Mouse (Mus musculus) heart, postnatal 0 days (tissue): Measurements from ENCODE around the gene Id3. TPM values are rescaled to one million over a fixed set of nuclear protein-coding genes. Genes with fewer than 3 reads are reported as not detected.

ENCODE experiments used
- ATAC-seq: fragments of 200-750 bp; cut with Nextera tagmentation; 2 replicates; pipeline ENCODE4 v1.8.0; 2017; ENCODE audit warnings: low read depth, moderate number of reproducible peaks, moderate library complexity; ENCODE audit not compliant: insufficient read depth
- DNase-seq: peaks from one replicate; pipeline ENCODE4 v3.0.0-alpha.2; 2016; ENCODE audit warnings: low spot score
- H3K27ac ChIP-seq: fragments of 300-500 bp; sonication (generic); 2 replicates; pipeline ENCODE4 v1.5.1; 2014; ENCODE audit warnings: low read depth, mild to moderate bottlenecking
- H3K27me3 ChIP-seq: fragments of 300-500 bp; sonication (generic); 2 replicates; pipeline ENCODE4 v1.6.1; 2014; ENCODE audit warnings: low read length, mixed read lengths; ENCODE audit not compliant: control insufficient read depth, insufficient read depth
- H3K36me3 ChIP-seq: fragments of 300-500 bp; sonication (generic); replicated peaks from 2 replicates; pipeline ENCODE4 v1.6.1; 2014; ENCODE audit warnings: low read length, mixed read lengths; ENCODE audit not compliant: control insufficient read depth, insufficient read depth
- H3K4me1 ChIP-seq: fragments of 300-500 bp; sonication (generic); 2 replicates; pipeline ENCODE4 v1.6.1; 2014; ENCODE audit warnings: antibody characterized with exemption; ENCODE audit not compliant: control insufficient read depth, insufficient read depth
- H3K4me2 ChIP-seq: fragments of 300-500 bp; sonication (generic); 2 replicates; pipeline ENCODE4 v1.6.1; 2014; ENCODE audit warnings: low read depth, mild to moderate bottlenecking, low read length, moderate library complexity
- H3K4me3 ChIP-seq: fragments of 300-500 bp; sonication (generic); 2 replicates; pipeline ENCODE4 v1.5.1; 2014; ENCODE audit warnings: low read depth, low read length
- H3K9ac ChIP-seq: fragments of 300-500 bp; sonication (generic); replicated peaks from 2 replicates; pipeline ENCODE4 v1.6.1; 2014; ENCODE audit warnings: low read depth, low read length, mixed read lengths
- H3K9me3 ChIP-seq: fragments of 300-500 bp; sonication (generic); replicated peaks from 2 replicates; pipeline ENCODE4 v1.6.1; 2016; ENCODE audit warnings: low read length; ENCODE audit not compliant: control insufficient read depth
- CTCF ChIP-seq: IDR thresholded peaks from 2 replicates; pipeline ENCODE4 v1.5.1; 2016; ENCODE audit warnings: antibody characterized with exemption, control low read depth, low read depth
- EP300 ChIP-seq: IDR thresholded peaks from 2 replicates; pipeline ENCODE4 v1.6.1; 2016; ENCODE audit warnings: antibody characterized with exemption, low read depth
- WGBS: fragments of 180-500 bp; shearing (Covaris S2); extraction: QIAGEN DNeasy Blood & Tissue Kit; methylation state at CpG from one replicate; pipeline ENCODE4 v1.1.7; 2014; 5-methylcytosine and 5-hydroxymethylcytosine counted together
- polyA plus RNA-seq: library from polyadenylated mRNA; unstranded; fragments of >200 nt; fragmentation: Nextera tagmentation; extraction: Ambion mirVana; gene quantifications from 2 replicates; pipeline ENCODE4 v1.2.1, GENCODE M21; 2015
- total RNA-seq: library from RNA; depleted of rRNA; stranded (reverse); fragments of >200 nt; gene quantifications from 2 replicates; pipeline ENCODE4 v1.2.3, GENCODE M21; 2014; ENCODE audit warnings: low replicate concordance; rRNA removed

Id3 gene
- total and polyA plus RNA-seq, 2 experiments from 2014 or later = 169 to 259 TPM

DNA sequence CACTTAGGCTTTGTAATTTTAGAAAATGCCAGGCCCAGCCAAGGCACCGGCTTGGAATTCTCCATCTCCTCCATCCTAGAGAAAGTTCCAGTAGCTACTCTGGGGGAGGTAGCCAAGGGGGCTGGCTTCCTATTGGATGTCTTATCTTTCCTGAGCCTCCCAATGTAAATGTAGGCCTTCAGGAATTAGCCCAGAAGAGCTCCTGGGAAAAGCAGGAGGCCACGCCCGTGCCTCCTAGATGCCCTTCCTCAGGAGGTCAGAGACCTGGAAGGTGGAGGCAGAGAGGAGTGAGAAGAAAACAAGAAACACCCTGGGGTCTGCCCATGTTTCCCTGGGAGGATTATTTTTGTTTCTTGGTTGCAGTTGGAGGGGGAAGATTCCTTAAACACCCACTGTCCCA is 50.3 kb downstream of the Id3 start:
- H3K9me3 ChIP-seq = no peaks in the 10 kb centered on the region
- 58% methylated on average over 3 of the region's 3 CpGs for WGBS
- ATAC-seq (no peak), DNase-seq (no peak)
- no peak overlapping the region for H3K27ac ChIP-seq
- peaks cover 19% of the 10 kb centered on the region for H3K36me3 ChIP-seq
- H3K4me3 ChIP-seq = no peak overlapping the region
- no peak overlapping the region for H3K4me2 ChIP-seq
- no peak for TF ChIP-seq CTCF
- no peak for TF ChIP-seq EP300
- H3K27me3 ChIP-seq = no peaks in the 10 kb centered on the region
- H3K9ac ChIP-seq = no peak overlapping the region
- no peaks in the 10 kb centered on the region for H3K4me1 ChIP-seq

DNA sequence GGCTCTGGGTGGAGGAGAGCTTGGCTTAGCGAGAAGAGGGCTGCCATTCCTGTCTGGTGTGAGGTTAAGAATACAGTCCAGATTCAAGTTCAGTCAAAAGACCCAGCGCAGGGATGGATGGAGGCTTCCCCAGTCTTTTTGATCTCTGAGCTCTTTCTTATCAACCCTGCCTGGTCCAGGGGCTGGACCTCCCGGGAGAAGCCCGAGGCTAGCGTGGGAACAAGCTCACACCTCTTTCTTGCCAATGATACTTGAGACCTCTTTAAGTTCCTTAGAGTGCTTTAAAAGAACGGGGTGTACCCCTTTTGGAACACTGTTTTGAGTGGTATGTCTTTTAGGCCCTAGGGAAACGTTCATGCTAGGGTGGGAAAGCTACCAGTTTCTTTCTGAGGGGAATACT is 51.7 kb downstream of the Id3 start:
- H3K36me3 ChIP-seq = peaks cover 19% of the 10 kb centered on the region
- no peak overlapping the region for H3K4me3 ChIP-seq
- no peaks in the 10 kb centered on the region for H3K27me3 ChIP-seq
- no peak for TF ChIP-seq EP300
- no peak overlapping the region for H3K4me2 ChIP-seq
- WGBS = 29% methylated on average over 7 of the region's 7 CpGs
- ATAC-seq = no peak
- H3K4me1 ChIP-seq = no peaks in the 10 kb centered on the region
- no peak for DNase-seq
- H3K9ac ChIP-seq = no peak overlapping the region
- H3K27ac ChIP-seq = no peak overlapping the region
- H3K9me3 ChIP-seq = no peaks in the 10 kb centered on the region

Other genes with a start within 250 kb of the Id3 start
- 0.15 and 0.27 TPM in 2 replicates for gene Cnr2, start 248.1 kb upstream of the Id3 start, total RNA-seq
- 0.36 and 0.44 TPM in 2 replicates for gene Cnr2, start 248.1 kb upstream of the Id3 start, polyA plus RNA-seq
- 24.3 and 30.3 TPM in 2 replicates for gene Fuca1, start 222.8 kb upstream of the Id3 start, total RNA-seq
- gene Fuca1, start 222.8 kb upstream of the Id3 start, polyA plus RNA-seq = 48.4 and 50.4 TPM in 2 replicates
- gene Hmgcl, start 197.0 kb upstream of the Id3 start, total RNA-seq = 44.3 and 48.8 TPM in 2 replicates
- gene Hmgcl, start 197.0 kb upstream of the Id3 start, polyA plus RNA-seq = 97.5 and 101 TPM in 2 replicates
- 6.7 and 18.2 TPM in 2 replicates for gene Gale, start 179.8 kb upstream of the Id3 start, total RNA-seq
- gene Gale, start 179.8 kb upstream of the Id3 start, polyA plus RNA-seq = 10.4 and 11.8 TPM in 2 replicates
- 53.0 and 58.4 TPM in 2 replicates for gene Lypla2, start 170.9 kb upstream of the Id3 start, total RNA-seq
- 63.3 and 66.8 TPM in 2 replicates for gene Lypla2, start 170.9 kb upstream of the Id3 start, polyA plus RNA-seq
- gene Pithd1, start 156.2 kb upstream of the Id3 start, total RNA-seq = 24.4 and 35.7 TPM in 2 replicates
- gene Pithd1, start 156.2 kb upstream of the Id3 start, polyA plus RNA-seq = 29.5 and 30.7 TPM in 2 replicates
- gene Eloa, start 121.7 kb upstream of the Id3 start, total RNA-seq = 24.8 and 28.2 TPM in 2 replicates
- 20.5 and 21.0 TPM in 2 replicates for gene Eloa, start 121.7 kb upstream of the Id3 start, polyA plus RNA-seq
- gene Rpl11, start 90.1 kb upstream of the Id3 start, total RNA-seq = 881 and 949 TPM in 2 replicates
- gene Rpl11, start 90.1 kb upstream of the Id3 start, polyA plus RNA-seq = 229 and 242 TPM in 2 replicates
- 6.4 and 6.9 TPM in 2 replicates for gene E2f2, start 28.9 kb downstream of the Id3 start, total RNA-seq
- 2.4 and 2.6 TPM in 2 replicates for gene E2f2, start 28.9 kb downstream of the Id3 start, polyA plus RNA-seq
- 2.9 and 3.2 TPM in 2 replicates for gene Asap3, start 62.9 kb downstream of the Id3 start, total RNA-seq
- gene Asap3, start 62.9 kb downstream of the Id3 start, polyA plus RNA-seq = 1.7 and 2.0 TPM in 2 replicates
- gene Tcea3, start 104.2 kb downstream of the Id3 start, total RNA-seq = 28.6 and 36.6 TPM in 2 replicates
- gene Tcea3, start 104.2 kb downstream of the Id3 start, polyA plus RNA-seq = 103 and 105 TPM in 2 replicates
- gene Zfp46, start 141.2 kb downstream of the Id3 start, total RNA-seq = 19.1 and 21.3 TPM in 2 replicates
- 15.3 and 19.5 TPM in 2 replicates for gene Zfp46, start 141.2 kb downstream of the Id3 start, polyA plus RNA-seq
- 25.1 and 39.7 TPM in 2 replicates for gene Hnrnpr, start 167.4 kb downstream of the Id3 start, total RNA-seq
- 57.9 and 70.0 TPM in 2 replicates for gene Hnrnpr, start 167.4 kb downstream of the Id3 start, polyA plus RNA-seq